In genomic region chr8:83160613-83161012, GRCm38 (mm10) we compare ENCODE assay signal across 18 mouse cellular contexts. TPM values are rescaled to one million over a fixed set of nuclear protein-coding genes. Genes with fewer than 3 reads are reported as not detected.
"Had no signal": no experiment of that assay in that cellular context is flagged by ENCODE, and none has a peak within 500 bp of the region (broad histone marks: within the 10 kb centered on the region; RNA-seq: fewer than 3 reads in every experiment).

No protein-coding gene starts in this region.

- DNase-seq: lung, adult 2 months; lung, postnatal 14 days; lung, postnatal 36 days; right cerebral cortex, postnatal 14 days; thymus, adult 2 months; thymus, postnatal 25 days; thymus, postnatal 4 days had no signal

- H3K4me2 ChIP-seq: lung, embryonic 15.5 days; midbrain, embryonic 12.5 days; midbrain, embryonic 15.5 days; neural tube, embryonic 12.5 days; stomach, embryonic 15.5 days had no signal

- H3K27me3 ChIP-seq: midbrain, embryonic 12.5 days; midbrain, embryonic 15.5 days; neural tube, embryonic 12.5 days; stomach, embryonic 15.5 days had no signal

- H3K9me3 ChIP-seq: lung, embryonic 15.5 days; megakaryocyte, embryonic 14.5 days; midbrain, embryonic 12.5 days; midbrain, embryonic 15.5 days; neural tube, embryonic 12.5 days; stomach, embryonic 15.5 days had no signal

- H3K27ac ChIP-seq: lung, embryonic 15.5 days; macrophage; midbrain, embryonic 12.5 days; midbrain, embryonic 15.5 days; neural tube, embryonic 12.5 days; stomach, embryonic 15.5 days; stomach, postnatal 0 days had no signal

- H3K9ac ChIP-seq: lung, embryonic 15.5 days; midbrain, embryonic 12.5 days; midbrain, embryonic 15.5 days; neural tube, embryonic 12.5 days; stomach, embryonic 15.5 days had no signal

- H3K36me3 ChIP-seq: lung, embryonic 15.5 days; midbrain, embryonic 12.5 days; midbrain, embryonic 15.5 days; neural tube, embryonic 12.5 days; stomach, embryonic 15.5 days had no signal

- H3K4me3 ChIP-seq: lung, embryonic 15.5 days; megakaryocyte, embryonic 14.5 days; midbrain, embryonic 12.5 days; midbrain, embryonic 15.5 days; neural tube, embryonic 12.5 days; stomach, embryonic 15.5 days had no signal

- ATAC-seq: lung, postnatal 0 days; midbrain, embryonic 15.5 days had no signal

RNA-seq across cellular contexts. Expression of gene Gm10645, which starts 5.4 kb away (rescaled TPM):
- total RNA-seq: megakaryocyte progenitor cell, adult 5-6 weeks had no signal
- polyA plus RNA-seq: testis, adult 2 months had no signal
